Mouse (Mus musculus) frontal cortex, postnatal 14 days (tissue): ENCODE data around the gene Fbxw17.
"Not testable (repeated sequence)": the region's sequence is repeated elsewhere in the genome, so short reads cannot be mapped to it uniquely, and the experiment has no call there.

Experiments used
- DNase-seq, 2 experiments: peaks; one replicate each; pipeline ENCODE4 v3.0.0; 2022; ENCODE audit warnings: low spot score in 2 of 2

The Fbxw17 gene

GRCm38 (mm10) chr13:50417389-50418183, at the start of gene Fbxw17:
Gene Fbxw17 (plus strand): TSS chr13:50417864.
- peak; percentile 58 to 69 for DNase-seq

GRCm38 (mm10) chr13:50372934-50373705, 44.5 kb upstream of the Fbxw17 start:
- not testable (repeated sequence) for DNase-seq

- not testable (repeated sequence) for DNase-seq
Observed at GRCm38 (mm10) chr13:50389146-50389545, 28.5 kb upstream of the Fbxw17 start.

DNA sequence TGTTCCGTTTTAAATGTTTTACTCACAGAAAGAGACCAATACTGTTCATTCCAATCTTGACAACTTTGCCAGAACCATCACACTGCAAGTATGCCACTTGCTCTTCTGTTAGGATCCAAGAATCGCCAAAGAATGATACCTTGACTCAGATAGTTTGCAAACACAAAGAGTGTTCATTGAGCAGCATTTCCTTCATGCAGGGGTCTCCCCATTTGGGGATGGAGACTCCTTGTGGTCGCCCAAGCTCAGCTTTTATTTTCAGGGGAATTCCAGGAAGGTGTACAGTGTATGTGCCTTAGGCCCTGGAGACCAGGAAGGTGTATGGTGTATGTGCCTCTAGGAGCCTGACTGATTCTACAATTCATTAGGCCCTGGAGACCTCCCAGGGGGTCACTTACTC, 757 bp downstream of the Fbxw17 start:
- DNase-seq, result no peak

- DNase-seq, result no peak
Observed at GRCm38 (mm10) chr13:50423625-50424209, 6.1 kb downstream of the Fbxw17 start.

DNA sequence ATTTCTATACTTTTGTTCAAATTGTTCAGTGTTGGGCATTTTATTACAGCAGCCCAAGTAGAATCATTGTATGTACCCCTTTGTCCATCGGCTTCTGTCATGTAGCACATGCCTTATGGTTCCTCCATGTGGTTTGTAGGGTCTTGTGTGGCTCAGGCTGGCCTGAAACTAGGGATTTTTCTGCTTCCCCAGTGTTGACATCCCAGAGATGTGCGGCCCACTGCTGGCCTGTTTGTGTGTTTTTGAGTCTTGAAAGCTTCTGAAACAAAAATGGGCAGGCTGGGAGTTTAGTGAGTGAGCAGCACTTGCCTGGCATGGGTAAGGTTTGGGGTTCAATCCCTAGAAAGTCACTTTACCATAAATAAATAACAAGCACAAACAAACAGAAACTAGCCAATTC, 6.9 kb downstream of the Fbxw17 start:
- DNase-seq, result no peak

DNA sequence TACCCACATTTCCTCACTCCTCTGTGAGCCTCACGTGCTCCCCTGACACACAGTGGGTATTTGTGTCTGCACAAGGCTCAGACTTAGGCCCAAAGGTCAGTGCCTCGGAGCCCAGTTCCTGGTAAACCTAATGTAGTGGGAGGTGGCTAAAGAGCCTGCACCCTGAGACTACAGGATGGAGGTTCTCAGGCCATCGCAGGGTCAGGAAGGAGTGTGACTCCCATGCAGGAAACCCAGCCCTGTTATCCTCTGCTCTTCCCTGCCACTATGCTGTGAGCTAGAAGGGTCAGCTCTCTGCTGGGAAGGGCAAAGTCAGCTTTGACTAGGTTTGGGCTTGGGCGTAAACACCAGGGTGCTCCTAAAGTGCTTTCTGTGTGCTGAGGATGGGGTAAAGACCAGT, 9.0 kb downstream of the Fbxw17 start:
- no peak for DNase-seq

- DNase-seq, result no peak
Observed at GRCm38 (mm10) chr13:50443812-50444211, 26.1 kb downstream of the Fbxw17 start, which contains the start of gene Gm47429. Gene Gm47429 (minus strand): TSS chr13:50443912.

- DNase-seq, result no peak
Observed at GRCm38 (mm10) chr13:50445261-50445660, 27.6 kb downstream of the Fbxw17 start.

DNA sequence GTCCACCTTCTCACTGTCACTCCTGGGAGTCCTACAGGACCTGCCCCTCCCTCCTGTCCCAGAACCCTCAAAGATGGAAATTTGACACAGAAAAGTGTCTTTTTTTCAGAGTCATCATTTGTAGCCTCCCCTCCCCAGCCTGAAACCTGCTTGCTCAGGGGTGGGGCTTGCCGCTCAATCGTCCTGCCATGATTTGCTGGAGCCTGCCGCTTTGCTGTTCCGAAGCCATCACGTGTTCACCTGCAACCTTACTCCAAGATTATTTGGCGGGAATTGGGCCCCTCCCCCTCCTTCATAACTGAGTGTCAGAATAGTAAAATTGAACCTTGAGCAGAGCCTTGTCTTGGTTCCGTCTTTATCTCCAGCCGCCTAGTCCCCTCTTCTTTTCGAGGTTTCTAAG, 34.6 kb downstream of the Fbxw17 start:
- DNase-seq, result not testable (repeated sequence)

DNA sequence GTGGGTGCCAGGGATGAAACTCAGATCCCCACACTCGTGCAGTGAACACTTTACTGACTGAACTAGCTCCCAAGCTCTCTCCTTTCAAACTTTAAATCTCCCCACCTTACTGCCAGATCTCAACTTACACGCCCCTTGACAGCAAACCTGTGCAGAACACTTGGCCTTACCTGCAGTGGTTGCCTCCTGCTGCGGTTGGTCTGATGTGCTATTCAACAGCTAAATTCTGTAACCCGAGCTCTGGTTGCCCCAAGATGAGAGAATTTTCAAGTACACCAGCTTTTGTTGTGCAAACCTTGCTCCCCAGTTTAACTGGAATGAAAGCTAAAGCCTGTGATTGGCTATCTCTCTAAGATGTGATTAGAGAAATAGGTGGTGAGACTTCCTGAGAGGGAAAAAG, 35.8 kb downstream of the Fbxw17 start:
- no peak for DNase-seq

DNA sequence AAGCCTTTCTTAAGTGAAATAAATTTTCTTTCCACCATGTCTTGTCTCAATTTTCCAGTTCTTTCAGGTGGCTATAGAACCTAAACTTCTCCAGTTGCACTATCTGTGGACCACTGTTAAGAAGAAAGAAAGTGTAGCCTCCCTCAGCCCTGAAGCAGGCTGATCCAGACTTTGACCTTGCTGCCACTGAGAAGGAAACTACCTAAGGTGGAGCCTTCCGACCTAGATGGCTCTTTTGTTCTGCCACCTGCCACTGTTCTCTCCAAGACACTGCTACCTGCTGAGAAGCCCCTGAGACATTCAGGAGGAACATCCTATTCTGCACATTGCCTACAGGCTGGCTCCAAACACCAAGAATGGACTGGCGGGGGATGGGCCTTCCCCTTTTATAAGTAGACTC, 42.8 kb downstream of the Fbxw17 start:
- not testable (repeated sequence) for DNase-seq

GRCm38 (mm10) chr13:50464621-50465562, 47.2 kb downstream of the Fbxw17 start:
- DNase-seq, result no peak

GRCm38 (mm10) chr13:50467007-50467406, 49.3 kb downstream of the Fbxw17 start, which contains the start of gene Nutm2:
Gene Nutm2 (plus strand): TSS chr13:50467307.
- no peak for DNase-seq
